Mouse (Mus musculus) olfactory bulb, adult 2 months (tissue): ENCODE results near the gene Extl2. TPM values are rescaled to one million over a fixed set of nuclear protein-coding genes. Genes with fewer than 3 reads are reported as not detected.

Experiments
- H3K27ac ChIP-seq: fragments of 200-500 bp; 2 replicates; pipeline ENCODE4 v1.5.1; 2012; ENCODE audit warnings: low read depth, low read length; ENCODE audit not compliant: insufficient read depth
- H3K4me1 ChIP-seq: fragments of 200-500 bp; 2 replicates; pipeline ENCODE4 v1.6.1; 2012; ENCODE audit warnings: low read length; ENCODE audit not compliant: control insufficient read depth, insufficient read depth
- H3K4me3 ChIP-seq: fragments of 200-500 bp; 2 replicates; pipeline ENCODE4 v1.5.1; 2012; ENCODE audit warnings: mild to moderate bottlenecking, low read depth, low read length, moderate library complexity; ENCODE audit not compliant: insufficient read depth
- CTCF ChIP-seq: fragments of 200-500 bp; IDR thresholded peaks from 2 replicates; pipeline ENCODE4 v1.5.1; 2012; ENCODE audit warnings: low read depth, mild to moderate bottlenecking, low read length, moderate library complexity; ENCODE audit not compliant: insufficient read depth
- POLR2A ChIP-seq: fragments of 200-500 bp; IDR thresholded peaks from 2 replicates; pipeline ENCODE4 v1.6.1; 2012; ENCODE audit warnings: mild to moderate bottlenecking, low read depth, low read length, moderate library complexity; ENCODE audit not compliant: insufficient read depth
- WGBS: fragments of 180-500 bp; shearing (Covaris S2); methylation state at CpG from one replicate; pipeline ENCODE4 v1.1.7; 2018; 5-methylcytosine and 5-hydroxymethylcytosine counted together
- polyA plus RNA-seq: library from polyadenylated mRNA; stranded (reverse); fragments of >200 nt; gene quantifications from 2 replicates; pipeline ENCODE4 v1.2.4, GENCODE M21; 2012; ENCODE audit warnings: low replicate concordance; ENCODE audit not compliant: missing spikeins, insufficient read depth, insufficient read length

The Extl2 gene
- polyA plus RNA-seq = not detected in 2 replicates

- under 1% methylated on average over 67 of the region's 67 CpGs for WGBS
- TF ChIP-seq CTCF (no peak), POLR2A (no peak; the same call in 1 of the 2 replicates)
- Histone ChIP-seq H3K27ac (peak within 1 kb of the TSS; percentile 72), H3K4me3 (peak within 1 kb of the TSS; percentile 75), H3K4me1 (no peaks in the 10 kb centered on the region)
These were observed at the start of gene Extl2, which contains the start of gene Slc30a7 for GRCm38 (mm10) chr3:116006978-116007940. Gene Extl2, plus strand, starts transcription at chr3:116007462. Gene Slc30a7, minus strand, starts transcription at chr3:116007406.

GRCm38 (mm10) chr3:115961311-115962027, 45.8 kb upstream of the Extl2 start:
- WGBS = 82% methylated on average over 11 of the region's 11 CpGs
- H3K4me3 ChIP-seq = no peak overlapping the region
- no peak overlapping the region for H3K27ac ChIP-seq
- no peaks in the 10 kb centered on the region for H3K4me1 ChIP-seq
- TF ChIP-seq CTCF = no peak
- TF ChIP-seq POLR2A = no peak

- WGBS = 81% methylated on average over 4 of the region's 4 CpGs
These were observed 45.2 kb upstream of the Extl2 start for GRCm38 (mm10) chr3:115962028-115962415.

GRCm38 (mm10) chr3:115963597-115963996, 43.7 kb upstream of the Extl2 start:
- Histone ChIP-seq H3K4me1 (no peaks in the 10 kb centered on the region), H3K27ac (no peak overlapping the region), H3K4me3 (no peak overlapping the region)
- no peak for TF ChIP-seq CTCF
- TF ChIP-seq POLR2A = no peak
- 100% methylated on average over 1 of the region's 1 CpGs for WGBS

More at GRCm38 (mm10) chr3:115962028-115962415, 45.2 kb upstream of the Extl2 start:
- no peaks in the 10 kb centered on the region for H3K4me1 ChIP-seq
- TF ChIP-seq CTCF (no peak), POLR2A (no peak)
- no peak overlapping the region for H3K27ac ChIP-seq
- H3K4me3 ChIP-seq = no peak overlapping the region

DNA sequence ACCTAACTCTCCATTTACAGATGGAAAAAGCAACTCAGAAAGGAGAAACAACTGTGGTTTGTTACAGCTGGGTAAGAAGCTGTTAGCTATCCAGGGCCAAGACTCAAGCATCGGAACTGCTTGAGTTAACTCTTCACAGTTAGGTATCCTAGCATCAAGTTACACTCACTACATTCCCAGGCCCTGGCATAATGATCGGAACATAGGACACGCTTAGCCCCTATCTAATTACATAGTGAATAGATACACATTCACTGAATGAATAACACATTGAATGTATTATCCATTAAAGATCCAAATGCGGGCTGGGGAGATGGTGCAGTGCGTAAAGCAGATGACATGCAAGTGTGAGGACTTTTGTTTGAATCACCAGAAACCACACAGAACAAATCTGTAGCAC, 43.2 kb upstream of the Extl2 start:
- Histone ChIP-seq H3K4me3 (no peak overlapping the region), H3K4me1 (no peaks in the 10 kb centered on the region), H3K27ac (no peak overlapping the region)
- WGBS = 82% methylated on average over 5 of the region's 5 CpGs
- TF ChIP-seq CTCF = no peak
- TF ChIP-seq POLR2A = no peak

DNA sequence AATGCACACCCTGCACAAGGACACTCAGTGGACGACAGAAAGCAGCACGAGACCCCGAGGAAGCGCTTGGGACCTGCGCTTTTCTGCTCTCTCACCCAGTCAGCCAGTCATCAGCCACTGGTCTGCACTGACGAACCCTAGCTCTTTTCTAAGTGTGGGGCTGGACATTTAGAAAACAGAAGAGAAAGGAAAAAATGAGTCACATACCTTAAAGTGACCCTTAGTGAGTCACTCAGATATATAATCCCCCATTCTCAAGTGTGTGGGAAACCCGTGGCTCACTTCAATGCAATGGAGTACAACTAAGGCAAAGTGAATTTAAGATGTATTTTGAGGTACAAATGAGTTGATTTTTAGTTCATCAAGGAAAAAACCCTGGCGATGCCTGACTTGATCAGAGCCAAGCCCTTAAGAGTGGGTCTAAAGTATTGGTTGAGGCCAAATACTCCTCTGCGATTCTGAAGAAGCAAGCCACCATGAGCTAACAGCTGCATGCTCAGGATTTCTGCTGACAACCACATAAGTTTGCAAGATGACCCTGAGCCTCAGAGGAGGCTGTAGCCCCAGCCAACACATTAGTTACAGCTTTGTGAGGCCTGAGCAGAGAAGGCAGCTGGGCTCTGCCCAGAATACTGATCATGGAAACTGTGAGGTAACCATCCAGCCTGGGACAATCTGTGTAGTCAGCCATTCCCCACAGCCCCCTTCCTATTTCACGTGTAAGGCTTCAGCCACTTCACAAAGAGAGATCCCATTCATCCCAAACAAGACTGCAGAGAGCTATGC, 38.3 kb upstream of the Extl2 start:
- Histone ChIP-seq H3K4me1 (no peaks in the 10 kb centered on the region), H3K27ac (no peak overlapping the region; the same call in 1 of the 2 replicates), H3K4me3 (no peak overlapping the region)
- no peak for TF ChIP-seq POLR2A
- TF ChIP-seq CTCF = no peak
- WGBS = 77% methylated on average over 10 of the region's 10 CpGs

DNA sequence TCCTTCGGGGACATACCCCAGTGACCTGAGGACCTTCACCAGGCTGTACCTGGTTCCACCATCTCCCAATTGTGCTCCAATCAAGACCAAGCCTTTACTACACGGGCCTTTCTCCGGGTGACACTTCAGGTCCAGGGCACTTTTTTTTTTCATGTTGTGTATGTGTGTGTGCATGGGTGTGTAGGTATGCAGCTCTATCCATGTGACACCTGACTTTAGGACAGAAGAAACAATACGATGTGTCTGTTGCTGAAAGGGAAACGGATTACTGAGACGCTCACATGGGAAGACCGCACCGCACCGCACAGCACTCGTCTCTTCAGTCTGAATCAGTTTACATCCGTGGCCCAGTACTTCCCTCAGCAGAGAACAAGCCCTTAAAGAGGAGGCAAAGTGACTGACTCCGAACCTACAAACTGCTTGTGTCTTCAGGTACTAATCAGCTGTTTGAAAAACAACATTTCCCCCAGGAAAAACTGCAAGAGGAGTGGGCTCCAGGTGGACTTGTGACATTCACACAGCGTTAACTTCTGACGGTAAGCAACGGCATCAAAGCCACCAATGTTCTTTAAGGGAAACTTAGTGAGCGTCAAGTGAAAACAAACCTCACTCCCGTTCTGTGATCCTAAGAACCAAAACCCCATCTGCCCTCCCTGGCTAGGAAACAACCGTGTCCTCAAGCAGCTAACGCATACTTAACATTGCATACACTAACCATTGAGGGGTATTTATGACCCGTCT, 36.0 kb upstream of the Extl2 start:
- H3K4me1 ChIP-seq = no peaks in the 10 kb centered on the region
- 94% methylated on average over 20 of the region's 20 CpGs for WGBS
- H3K27ac ChIP-seq = no peak overlapping the region
- no peak overlapping the region for H3K4me3 ChIP-seq
- TF ChIP-seq POLR2A (no peak), CTCF (no peak)
